Mouse (Mus musculus) kidney, postnatal 10 days (tissue): ENCODE measurements around the gene Kmt2b.

ENCODE experiments used
- DNase-seq: peaks from one replicate; pipeline ENCODE4 v3.0.0; 2021; ENCODE audit warnings: mixed read lengths

Gene Kmt2b

GRCm38 (mm10) chr7:30588676-30589434, at the start of gene Kmt2b:
Kmt2b (minus strand) TSS chr7:30588726.
- DNase-seq = peak; percentile 97

- no peak for DNase-seq
Measured at GRCm38 (mm10) chr7:30636395-30636794, 47.9 kb upstream of the Kmt2b start.

- no peak for DNase-seq
Measured at GRCm38 (mm10) chr7:30635752-30636151, 47.2 kb upstream of the Kmt2b start, which contains the start of gene Etv2. Etv2 (minus strand) TSS chr7:30635852.

GRCm38 (mm10) chr7:30634621-30635020, 46.1 kb upstream of the Kmt2b start:
- peak; percentile 70 for DNase-seq

GRCm38 (mm10) chr7:30633762-30634412, 45.4 kb upstream of the Kmt2b start:
- no peak for DNase-seq

GRCm38 (mm10) chr7:30629013-30629412, 40.5 kb upstream of the Kmt2b start:
- no peak for DNase-seq

GRCm38 (mm10) chr7:30626647-30627046, 38.1 kb upstream of the Kmt2b start:
- no peak for DNase-seq

GRCm38 (mm10) chr7:30625530-30626384, 37.2 kb upstream of the Kmt2b start, which contains the start of gene Cox6b1:
Cox6b1 (minus strand) TSS chr7:30626151.
- peak; percentile 93 for DNase-seq

- DNase-seq = no peak
Measured at GRCm38 (mm10) chr7:30619202-30619601, 30.7 kb upstream of the Kmt2b start.

GRCm38 (mm10) chr7:30618658-30619057, 30.1 kb upstream of the Kmt2b start:
- no peak for DNase-seq

- DNase-seq = no peak
Measured at GRCm38 (mm10) chr7:30615049-30615760, 26.7 kb upstream of the Kmt2b start.

GRCm38 (mm10) chr7:30614454-30614853, 25.9 kb upstream of the Kmt2b start:
- DNase-seq = no peak

GRCm38 (mm10) chr7:30613529-30614112, 25.1 kb upstream of the Kmt2b start:
- peak; percentile 81 for DNase-seq

- DNase-seq = no peak
Measured at GRCm38 (mm10) chr7:30612654-30613402, 24.3 kb upstream of the Kmt2b start, which contains the start of gene Upk1a. Upk1a (minus strand) TSS chr7:30612847.

GRCm38 (mm10) chr7:30610043-30610442, 21.5 kb upstream of the Kmt2b start:
- DNase-seq = no peak

- DNase-seq = no peak
Measured at GRCm38 (mm10) chr7:30608476-30608875, 19.9 kb upstream of the Kmt2b start.

- peak; percentile 82 for DNase-seq
Measured at GRCm38 (mm10) chr7:30607706-30608309, 19.3 kb upstream of the Kmt2b start.

- no peak for DNase-seq
Measured at GRCm38 (mm10) chr7:30604944-30605343, 16.4 kb upstream of the Kmt2b start.

GRCm38 (mm10) chr7:30604424-30604823, 15.9 kb upstream of the Kmt2b start:
- DNase-seq = no peak

GRCm38 (mm10) chr7:30602583-30602982, 14.1 kb upstream of the Kmt2b start:
- peak; percentile 77 for DNase-seq

GRCm38 (mm10) chr7:30600651-30601050, 12.1 kb upstream of the Kmt2b start:
- DNase-seq = peak; percentile 68
